Mouse (Mus musculus): ENCODE measurements around the gene Cdk14.

Cdk14 gene

DNA sequence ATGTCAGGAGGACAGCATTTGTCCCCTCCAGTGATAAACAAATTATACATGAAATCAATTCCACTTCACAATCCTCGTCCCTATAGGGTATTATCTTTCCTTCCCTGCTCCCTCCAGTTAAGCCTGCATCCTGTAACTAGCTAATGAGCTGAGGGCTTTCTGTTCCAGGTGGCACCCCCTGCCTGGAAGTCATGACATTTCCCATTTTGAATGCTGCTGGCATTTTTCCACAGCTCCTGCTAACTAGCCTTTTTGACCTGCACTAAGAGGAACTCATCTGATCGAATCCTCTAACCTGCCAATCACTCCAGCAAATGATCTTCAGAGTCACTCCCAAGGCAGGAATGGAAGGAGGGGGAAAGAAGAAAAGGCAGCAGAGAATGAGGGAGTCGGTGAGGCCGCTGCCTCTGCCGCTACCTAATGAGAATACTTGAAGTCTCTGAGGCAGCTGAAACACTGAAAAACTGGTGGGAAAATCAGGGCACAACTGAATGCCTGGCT lies 542.9 kb downstream of the Cdk14 start:
- H3K4me1 ChIP-seq (replicated peaks; ENCODE audit: low read depth, low read length) = no peaks in the 10 kb centered on the region
- TF ChIP-seq POU5F1 (IDR thresholded peaks at IDR 0.05; ENCODE audit: borderline replicate concordance, low read length) (no peak), CTCF (conservative IDR thresholded peaks at IDR 0.05; ENCODE audit: low read length) (no peak), NANOG (IDR thresholded peaks at IDR 0.05; ENCODE audit: borderline replicate concordance, low read length) (no peak)
- H3K4me3 ChIP-seq (replicated peaks; ENCODE audit: low read length) = no peak overlapping the region
- no peaks in the 10 kb centered on the region for H3K27me3 ChIP-seq (ENCODE audit: insufficient read depth, low read length)
- no peaks in the 10 kb centered on the region for H3K36me3 ChIP-seq (ENCODE audit: insufficient read depth, low read length)
- no peaks in the 10 kb centered on the region for H3K9me3 ChIP-seq (ENCODE audit: low read length)

DNA sequence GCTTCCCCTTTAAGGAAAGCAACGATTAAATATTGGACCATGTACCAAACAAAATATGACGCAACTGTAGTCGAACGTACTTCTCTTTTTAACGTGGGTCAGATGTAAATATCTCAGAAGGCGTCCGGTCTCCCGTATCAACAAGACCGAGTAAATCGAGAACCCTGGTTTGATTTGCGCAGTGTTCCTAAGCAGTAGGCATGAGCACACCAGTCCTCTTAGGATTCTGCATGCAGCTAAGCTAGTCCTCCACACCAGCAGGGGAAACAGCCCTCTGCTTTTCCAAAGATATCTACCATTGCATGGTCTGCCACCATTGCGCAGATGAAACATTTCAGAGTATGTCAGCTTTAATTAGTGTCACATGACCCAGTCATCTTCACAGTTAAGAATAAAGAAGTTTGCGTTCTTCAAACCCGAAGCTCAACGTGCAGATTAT lies 543.4 kb downstream of the Cdk14 start:
- no peaks in the 10 kb centered on the region for H3K36me3 ChIP-seq (ENCODE audit: insufficient read depth, low read length)
- no peak overlapping the region for H3K4me3 ChIP-seq (replicated peaks; ENCODE audit: low read length)
- H3K4me1 ChIP-seq (replicated peaks; ENCODE audit: low read depth, low read length) = no peaks in the 10 kb centered on the region
- TF ChIP-seq POU5F1 (IDR thresholded peaks at IDR 0.05; ENCODE audit: borderline replicate concordance, low read length) (no peak), CTCF (conservative IDR thresholded peaks at IDR 0.05; ENCODE audit: low read length) (no peak), NANOG (IDR thresholded peaks at IDR 0.05; ENCODE audit: borderline replicate concordance, low read length) (no peak)
- H3K9me3 ChIP-seq (ENCODE audit: low read length) = no peaks in the 10 kb centered on the region
- H3K27me3 ChIP-seq (ENCODE audit: insufficient read depth, low read length) = no peaks in the 10 kb centered on the region

DNA sequence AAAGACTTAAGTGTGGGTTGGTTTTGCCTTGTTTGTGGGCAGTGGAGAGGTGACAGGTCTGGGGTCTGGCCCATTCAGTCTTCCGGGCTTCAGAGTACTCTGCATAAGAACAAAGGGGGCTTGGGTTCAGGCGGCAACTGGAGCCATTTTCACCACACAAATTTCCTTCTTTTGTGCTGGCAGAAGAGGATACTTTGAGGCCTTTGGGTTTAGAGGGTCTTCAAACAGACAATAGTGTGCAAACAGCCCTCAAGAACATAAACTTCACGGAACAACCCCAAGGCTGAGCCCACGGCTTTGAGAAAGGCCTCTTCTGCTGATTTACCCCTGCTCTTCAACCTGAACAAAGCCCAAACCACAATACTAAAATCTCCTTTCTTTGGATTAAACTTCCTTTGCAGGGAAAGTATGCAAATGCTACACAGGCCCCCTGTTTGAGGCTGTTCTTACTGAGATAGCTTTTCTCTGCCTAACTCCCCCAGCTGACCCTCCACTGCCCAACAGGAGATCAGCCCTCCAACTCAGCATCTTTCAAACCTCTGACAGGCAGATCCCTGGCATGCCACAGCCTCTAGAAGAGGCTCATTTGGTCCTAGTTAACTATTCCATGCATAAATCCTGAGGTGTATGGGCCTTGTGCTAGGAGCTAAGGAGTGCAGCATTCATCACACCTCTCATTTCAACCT lies 549.9 kb downstream of the Cdk14 start:
- Histone ChIP-seq H3K4me3 (replicated peaks; ENCODE audit: low read length) (no peak overlapping the region), H3K9me3 (ENCODE audit: low read length) (no peaks in the 10 kb centered on the region), H3K36me3 (ENCODE audit: insufficient read depth, low read length) (no peaks in the 10 kb centered on the region), H3K27me3 (ENCODE audit: insufficient read depth, low read length) (no peaks in the 10 kb centered on the region), H3K4me1 (replicated peaks; ENCODE audit: low read depth, low read length) (peaks cover 5% of the 10 kb centered on the region; the same call in 1 of the 2 replicates)
- TF ChIP-seq POU5F1 (IDR thresholded peaks at IDR 0.05; ENCODE audit: borderline replicate concordance, low read length) = no peak
- TF ChIP-seq CTCF (conservative IDR thresholded peaks at IDR 0.05; ENCODE audit: low read length) = no peak
- no peak for TF ChIP-seq NANOG (IDR thresholded peaks at IDR 0.05; ENCODE audit: borderline replicate concordance, low read length)

DNA sequence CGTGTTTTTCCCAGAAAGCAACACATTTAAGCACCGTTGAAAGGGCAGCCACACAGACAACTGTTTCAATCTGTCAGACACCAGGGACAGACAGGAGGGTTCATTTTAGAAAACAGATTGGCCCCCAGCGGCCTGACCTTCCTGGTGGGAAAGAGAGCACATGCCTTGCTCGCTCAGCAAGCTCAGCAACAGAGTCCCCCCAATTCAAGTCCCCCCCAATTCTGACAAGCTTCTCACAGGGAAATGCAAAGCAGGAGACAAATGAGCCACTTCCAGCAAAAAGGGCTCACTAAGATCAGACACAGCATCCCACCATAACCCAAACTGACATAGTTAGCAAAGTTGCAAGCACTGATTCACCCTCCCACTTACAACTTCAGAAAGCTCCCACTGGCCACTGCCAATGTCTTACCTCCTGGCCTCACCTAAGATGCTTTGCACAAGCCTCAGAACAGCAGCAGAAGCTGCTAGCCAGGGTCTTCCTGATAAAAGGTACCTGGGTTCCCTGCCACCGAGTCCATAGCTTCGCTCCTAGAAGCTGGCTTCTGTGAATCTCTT lies 551.5 kb downstream of the Cdk14 start:
- H3K27me3 ChIP-seq (ENCODE audit: insufficient read depth, low read length) = no peaks in the 10 kb centered on the region
- H3K4me3 ChIP-seq (replicated peaks; ENCODE audit: low read length) = no peak overlapping the region
- no peaks in the 10 kb centered on the region for H3K9me3 ChIP-seq (ENCODE audit: low read length)
- peaks cover 5% of the 10 kb centered on the region; the same call in 1 of the 2 replicates for H3K4me1 ChIP-seq (replicated peaks; ENCODE audit: low read depth, low read length)
- no peaks in the 10 kb centered on the region for H3K36me3 ChIP-seq (ENCODE audit: insufficient read depth, low read length)
- TF ChIP-seq POU5F1 (IDR thresholded peaks at IDR 0.05; ENCODE audit: borderline replicate concordance, low read length) = no peak
- TF ChIP-seq CTCF (conservative IDR thresholded peaks at IDR 0.05; ENCODE audit: low read length) = no peak
- TF ChIP-seq NANOG (IDR thresholded peaks at IDR 0.05; ENCODE audit: borderline replicate concordance, low read length) = no peak

DNA sequence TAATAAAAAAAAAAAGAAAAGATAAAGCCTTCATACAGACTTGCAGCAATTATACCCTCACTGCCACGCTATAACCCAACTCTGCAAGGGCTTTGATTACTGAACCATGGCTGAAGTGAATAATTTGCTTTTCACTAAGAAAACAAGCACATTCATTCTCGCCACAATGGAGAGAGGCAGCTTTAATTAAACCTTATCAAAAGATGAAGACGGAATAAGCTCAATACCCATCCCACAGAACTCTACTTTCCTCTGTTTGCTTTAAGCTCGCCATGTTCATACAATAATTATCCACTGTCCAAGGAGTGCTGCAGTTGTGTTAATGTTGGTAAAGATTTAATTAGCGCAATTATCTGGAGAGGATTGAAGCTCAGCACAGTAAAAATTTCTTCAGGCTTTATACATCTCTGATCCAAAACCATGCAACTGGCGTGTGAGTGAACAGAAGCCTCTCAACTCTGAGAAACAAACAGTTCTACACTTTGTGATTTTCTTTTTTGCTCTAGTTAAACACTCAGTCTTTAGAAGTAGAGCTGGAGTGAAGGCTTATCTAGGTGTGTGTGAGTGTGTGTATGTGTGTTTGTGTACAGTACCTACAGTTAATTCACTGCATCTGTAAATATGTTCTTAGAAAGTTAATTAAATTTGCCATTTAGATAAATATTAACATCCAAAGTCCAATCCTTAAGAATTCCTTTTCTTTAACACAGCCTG lies 552.1 kb downstream of the Cdk14 start:
- H3K4me1 ChIP-seq (replicated peaks; ENCODE audit: low read depth, low read length) = peaks cover 5% of the 10 kb centered on the region; the same call in 1 of the 2 replicates
- no peaks in the 10 kb centered on the region for H3K36me3 ChIP-seq (ENCODE audit: insufficient read depth, low read length)
- no peak overlapping the region for H3K4me3 ChIP-seq (replicated peaks; ENCODE audit: low read length)
- no peaks in the 10 kb centered on the region for H3K27me3 ChIP-seq (ENCODE audit: insufficient read depth, low read length)
- TF ChIP-seq NANOG (IDR thresholded peaks at IDR 0.05; ENCODE audit: borderline replicate concordance, low read length) = no peak
- TF ChIP-seq POU5F1 (IDR thresholded peaks at IDR 0.05; ENCODE audit: borderline replicate concordance, low read length) = no peak
- no peak for TF ChIP-seq CTCF (conservative IDR thresholded peaks at IDR 0.05; ENCODE audit: low read length)
- H3K9me3 ChIP-seq (ENCODE audit: low read length) = no peaks in the 10 kb centered on the region

DNA sequence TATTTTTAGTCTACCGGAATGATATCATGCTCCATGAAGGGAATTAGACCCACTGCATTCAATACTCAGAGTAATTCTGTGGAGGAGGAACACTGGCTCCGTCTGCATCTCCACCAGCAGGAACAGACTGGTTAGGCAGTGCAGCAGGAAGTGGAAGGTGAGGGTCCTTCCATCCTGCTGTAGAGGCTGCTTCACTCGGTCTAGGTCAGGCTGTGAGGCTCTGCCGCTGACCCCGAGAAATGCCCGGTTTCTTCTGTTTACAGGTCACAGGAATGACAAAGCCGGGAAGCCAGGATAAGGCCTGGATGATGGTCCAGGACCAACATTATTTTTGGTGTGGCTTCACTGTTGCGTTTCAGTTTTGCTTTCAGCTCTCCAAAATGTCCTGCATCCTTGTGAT lies 553.2 kb downstream of the Cdk14 start:
- TF ChIP-seq CTCF (conservative IDR thresholded peaks at IDR 0.05; ENCODE audit: low read length) (no peak), NANOG (IDR thresholded peaks at IDR 0.05; ENCODE audit: borderline replicate concordance, low read length) (no peak), POU5F1 (IDR thresholded peaks at IDR 0.05; ENCODE audit: borderline replicate concordance, low read length) (no peak)
- H3K36me3 ChIP-seq (ENCODE audit: insufficient read depth, low read length) = no peaks in the 10 kb centered on the region

DNA sequence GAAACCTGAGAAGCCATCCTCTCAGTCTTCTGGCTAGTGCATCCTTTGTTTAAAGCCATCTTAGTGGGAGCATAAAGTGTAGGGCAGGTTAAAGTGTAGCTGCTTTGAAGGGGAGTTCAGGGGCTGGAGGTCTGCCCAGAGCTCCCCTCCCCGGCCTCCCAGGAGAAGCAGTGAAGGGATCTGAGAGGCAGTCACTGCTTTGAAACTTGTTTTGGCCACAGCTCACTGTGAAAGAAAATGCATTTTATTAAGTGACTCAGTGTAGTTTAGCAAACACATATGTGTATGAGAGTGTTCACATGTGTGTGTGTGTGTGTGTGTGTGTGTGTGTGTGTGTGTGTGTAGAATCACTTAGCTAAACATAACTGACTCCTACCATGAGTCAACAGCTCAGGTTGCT lies 554.0 kb downstream of the Cdk14 start:
- H3K27me3 ChIP-seq (ENCODE audit: insufficient read depth, low read length) = no peaks in the 10 kb centered on the region

More for the DNA sequence above, 553.2 kb downstream of the Cdk14 start:
- Histone ChIP-seq H3K4me3 (replicated peaks; ENCODE audit: low read length) (no peak overlapping the region), H3K27me3 (ENCODE audit: insufficient read depth, low read length) (no peaks in the 10 kb centered on the region), H3K9me3 (ENCODE audit: low read length) (no peaks in the 10 kb centered on the region), H3K4me1 (replicated peaks; ENCODE audit: low read depth, low read length) (peaks cover 5% of the 10 kb centered on the region; the same call in 1 of the 2 replicates)

DNA sequence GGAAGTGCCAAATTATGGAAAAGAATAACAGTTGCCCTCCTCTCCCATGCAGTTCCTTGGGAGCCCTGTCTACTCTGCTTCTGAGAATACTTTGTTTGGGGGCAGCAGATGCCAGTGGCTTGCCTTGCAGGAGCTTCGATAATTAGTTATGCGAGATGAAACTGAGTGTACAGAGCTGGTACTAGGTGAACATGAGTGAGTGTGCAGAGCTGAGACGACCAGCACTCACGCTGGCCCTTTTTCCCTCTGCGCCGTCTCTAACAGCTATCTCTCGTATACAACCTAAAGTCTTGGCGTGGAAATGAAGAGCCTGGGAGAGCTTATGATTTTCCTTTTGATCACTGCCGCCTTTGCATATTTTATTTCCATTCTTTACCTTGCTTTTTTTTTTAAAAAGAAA lies 558.5 kb downstream of the Cdk14 start:
- H3K36me3 ChIP-seq (ENCODE audit: insufficient read depth, low read length) = no peaks in the 10 kb centered on the region
- TF ChIP-seq NANOG (IDR thresholded peaks at IDR 0.05; ENCODE audit: borderline replicate concordance, low read length) = no peak
- no peak for TF ChIP-seq POU5F1 (IDR thresholded peaks at IDR 0.05; ENCODE audit: borderline replicate concordance, low read length)
- TF ChIP-seq CTCF (conservative IDR thresholded peaks at IDR 0.05; ENCODE audit: low read length) = no peak

More for the DNA sequence above, 554.0 kb downstream of the Cdk14 start:
- Histone ChIP-seq H3K36me3 (ENCODE audit: insufficient read depth, low read length) (no peaks in the 10 kb centered on the region), H3K9me3 (ENCODE audit: low read length) (no peaks in the 10 kb centered on the region), H3K4me1 (replicated peaks; ENCODE audit: low read depth, low read length) (peaks cover 5% of the 10 kb centered on the region; the same call in 1 of the 2 replicates), H3K4me3 (replicated peaks; ENCODE audit: low read length) (no peak overlapping the region)
- TF ChIP-seq CTCF (conservative IDR thresholded peaks at IDR 0.05; ENCODE audit: low read length) (no peak), NANOG (IDR thresholded peaks at IDR 0.05; ENCODE audit: borderline replicate concordance, low read length) (no peak), POU5F1 (IDR thresholded peaks at IDR 0.05; ENCODE audit: borderline replicate concordance, low read length) (no peak)

More for the DNA sequence above, 558.5 kb downstream of the Cdk14 start:
- no peaks in the 10 kb centered on the region for H3K9me3 ChIP-seq (ENCODE audit: low read length)
- no peak overlapping the region for H3K4me3 ChIP-seq (replicated peaks; ENCODE audit: low read length)
- no peaks in the 10 kb centered on the region for H3K27me3 ChIP-seq (ENCODE audit: insufficient read depth, low read length)
- H3K4me1 ChIP-seq (replicated peaks; ENCODE audit: low read depth, low read length) = no peaks in the 10 kb centered on the region

Data from E14TG2a.4 (cell line).